Comparison of ENCODE assay signal across 23 mouse cellular contexts in genomic region chr3:30729046-30729445, GRCm38 (mm10). TPM values are rescaled to one million over a fixed set of nuclear protein-coding genes. Genes with fewer than 3 reads are reported as not detected.
"Had no signal": no experiment of that assay in that cellular context is flagged by ENCODE, and none has a peak within 500 bp of the region (broad histone marks: within the 10 kb centered on the region; RNA-seq: fewer than 3 reads in every experiment).

No protein-coding gene starts in this region.

- H3K27ac ChIP-seq: limb, embryonic 13.5 days; liver, embryonic 13.5 days had no signal

- DNase-seq: kidney, adult 8-10 months; kidney, postnatal 14 days; kidney, postnatal 4 days; left cerebral cortex, postnatal 4 days; liver, embryonic 13.5 days; lung, adult 2 months; lung, postnatal 14 days; lung, postnatal 4 days; midbrain, embryonic 14.5 days; right cerebral cortex, adult 18-20 months; right cerebral cortex, postnatal 14 days; right cerebral cortex, postnatal 4 days; thymus, adult 18-20 months; thymus, postnatal 36 days had no signal

- H3K4me3 ChIP-seq: limb, embryonic 13.5 days; liver, embryonic 13.5 days had no signal

RNA-seq across cellular contexts. Expression of gene Samd7, which starts 17.0 kb away (rescaled TPM):
- total RNA-seq: layer of hippocampus, adult 18-20 months; layer of hippocampus, postnatal 14 days; liver, adult 2 months; megakaryocyte progenitor cell, adult 5-6 weeks; megakaryocyte-erythroid progenitor cell, adult 5-6 weeks had no signal

RNA-seq across cellular contexts. Expression of gene Lrrc31, which starts 29.4 kb away (rescaled TPM):
- total RNA-seq: layer of hippocampus, adult 18-20 months; layer of hippocampus, postnatal 14 days; left cerebral cortex, adult 8-10 months; left cerebral cortex, postnatal 14 days; left cerebral cortex, postnatal 4 days; liver, adult 2 months; megakaryocyte progenitor cell, adult 5-6 weeks; megakaryocyte-erythroid progenitor cell, adult 5-6 weeks; midbrain, postnatal 0 days had no signal
